Mouse (Mus musculus) hematopoietic stem cell, adult 5-6 weeks (primary cell): ENCODE measurements around the gene Erc2. TPM values are rescaled to one million over a fixed set of nuclear protein-coding genes. Genes with fewer than 3 reads are reported as not detected.

Source experiments
- ATAC-seq, 2 experiments: fragments of 125-278 bp in 1 of 2; replicated peaks in 1 of 2; 2 replicates each; pipeline ENCODE4 v1.8.0; 2016 to 2017; ENCODE audit warnings: inconsistent platforms in 2 of 2, mild to moderate bottlenecking in 2 of 2, moderate number of reproducible peaks in 2 of 2, low read depth in 1 of 2, moderate TSS enrichment in 1 of 2; ENCODE audit not compliant: low FRiP score in 2 of 2, poor library complexity in 2 of 2, severe bottlenecking in 2 of 2, insufficient read depth in 1 of 2, low TSS enrichment in 1 of 2
- total RNA-seq: library from RNA; stranded (forward); fragments of 172-1452, 232-1000 nt; gene quantifications from 2 replicates; pipeline ENCODE4 v1.2.3, GENCODE M21; 2017

Erc2 gene
- total RNA-seq, 1 experiment from 2014 or later = not detected

DNA sequence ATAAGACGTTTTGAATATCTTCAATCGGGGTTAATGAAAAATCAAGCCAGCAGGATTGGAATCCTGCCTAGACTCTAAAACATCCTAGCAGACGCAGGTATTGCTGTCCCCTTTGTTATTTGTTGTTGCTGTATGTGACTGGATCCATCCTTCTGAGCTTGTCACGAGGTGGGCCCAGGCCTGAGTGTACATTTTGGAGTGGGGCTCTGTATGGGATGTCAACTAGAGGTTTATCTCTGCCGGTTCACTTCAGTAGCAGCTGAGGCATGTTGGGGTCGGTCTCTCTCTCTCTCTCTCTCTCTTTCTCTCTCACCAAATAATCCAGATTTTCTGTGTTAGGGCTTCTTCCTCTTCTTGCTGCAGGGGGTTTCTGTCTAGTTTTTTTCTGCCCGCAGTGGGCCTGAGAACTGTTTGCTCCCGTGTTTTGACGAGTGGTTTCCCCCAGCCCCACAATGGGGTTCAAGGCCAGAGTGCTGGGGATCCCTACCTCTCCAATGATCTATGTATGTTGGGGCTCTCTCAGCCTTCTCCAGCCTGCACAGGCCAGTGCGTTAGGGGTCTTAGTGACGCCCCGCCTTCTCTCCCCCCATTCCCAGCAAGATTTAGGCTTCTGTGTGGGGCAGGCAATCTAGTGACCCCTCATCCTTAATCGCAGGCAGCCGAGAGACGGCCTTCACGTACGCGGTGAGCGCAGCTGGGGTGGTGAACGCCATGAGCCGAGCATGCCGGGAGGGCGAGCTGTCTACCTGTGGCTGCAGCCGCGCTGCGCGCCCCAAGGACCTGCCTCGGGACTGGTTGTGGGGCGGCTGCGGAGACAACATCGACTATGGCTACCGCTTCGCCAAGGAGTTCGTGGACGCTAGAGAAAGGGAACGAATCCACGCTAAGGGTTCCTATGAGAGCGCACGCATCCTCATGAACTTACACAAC lies 895.7 kb downstream of the Erc2 start:
- no peak for ATAC-seq

DNA sequence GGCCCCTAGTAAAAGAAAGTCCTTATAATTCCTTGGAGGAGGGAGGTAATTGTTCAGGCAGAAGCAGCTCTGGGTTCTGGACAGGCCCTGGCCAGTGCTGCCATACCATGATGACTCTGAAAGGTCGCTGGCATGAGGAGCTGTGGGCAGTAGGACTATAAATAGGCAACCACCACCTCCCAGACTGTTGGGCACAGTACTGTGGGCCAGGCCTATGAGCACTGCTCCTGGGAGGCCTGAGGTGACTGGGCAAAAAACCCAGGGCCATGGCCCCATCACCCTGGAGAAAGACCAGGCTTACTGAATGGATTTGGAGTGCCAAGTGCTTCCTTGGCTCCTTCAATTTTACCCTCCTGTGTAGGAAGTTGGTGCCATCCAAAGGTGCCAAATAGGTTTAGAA lies 898.9 kb downstream of the Erc2 start:
- ATAC-seq = no peak

DNA sequence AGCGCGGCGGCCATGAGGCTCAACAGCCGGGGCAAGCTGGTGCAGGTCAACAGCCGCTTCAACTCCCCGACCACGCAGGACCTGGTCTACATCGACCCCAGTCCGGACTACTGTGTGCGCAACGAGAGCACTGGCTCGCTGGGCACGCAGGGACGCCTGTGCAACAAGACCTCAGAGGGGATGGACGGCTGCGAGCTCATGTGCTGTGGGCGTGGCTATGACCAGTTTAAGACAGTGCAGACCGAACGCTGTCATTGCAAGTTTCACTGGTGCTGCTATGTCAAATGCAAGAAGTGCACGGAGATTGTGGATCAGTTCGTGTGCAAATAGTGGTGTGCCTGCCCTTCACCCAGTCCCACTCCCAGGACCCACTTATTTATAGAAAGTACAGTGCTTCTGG lies 900.4 kb downstream of the Erc2 start:
- ATAC-seq = no peak

GRCm38 (mm10) chr14:28525566-28525965 lies 903.3 kb downstream of the Erc2 start:
- ATAC-seq = no peak

Other genes starting within 250 kb of the Erc2 start
- gene Fam208a, start 193.6 kb upstream of the Erc2 start, total RNA-seq = 39.2 and 48.5 TPM in 2 replicates
- gene Ccdc66, start 114.0 kb upstream of the Erc2 start, total RNA-seq = 23.1 and 26.0 TPM in 2 replicates